Mouse (Mus musculus) bone marrow macrophage, adult 2 months (primary cell): ENCODE results near the gene 1110059G10Rik.

Experiments used
- CTCF ChIP-seq: IDR thresholded peaks from 2 replicates; pipeline ENCODE4 v1.5.1; 2012; ENCODE audit warnings: low read depth, mild to moderate bottlenecking, low read length, moderate library complexity
- POLR2A ChIP-seq: IDR thresholded peaks from 2 replicates; pipeline ENCODE4 v1.6.1; 2012; ENCODE audit warnings: mild to moderate bottlenecking, low read depth, low read length, borderline replicate concordance

DNA sequence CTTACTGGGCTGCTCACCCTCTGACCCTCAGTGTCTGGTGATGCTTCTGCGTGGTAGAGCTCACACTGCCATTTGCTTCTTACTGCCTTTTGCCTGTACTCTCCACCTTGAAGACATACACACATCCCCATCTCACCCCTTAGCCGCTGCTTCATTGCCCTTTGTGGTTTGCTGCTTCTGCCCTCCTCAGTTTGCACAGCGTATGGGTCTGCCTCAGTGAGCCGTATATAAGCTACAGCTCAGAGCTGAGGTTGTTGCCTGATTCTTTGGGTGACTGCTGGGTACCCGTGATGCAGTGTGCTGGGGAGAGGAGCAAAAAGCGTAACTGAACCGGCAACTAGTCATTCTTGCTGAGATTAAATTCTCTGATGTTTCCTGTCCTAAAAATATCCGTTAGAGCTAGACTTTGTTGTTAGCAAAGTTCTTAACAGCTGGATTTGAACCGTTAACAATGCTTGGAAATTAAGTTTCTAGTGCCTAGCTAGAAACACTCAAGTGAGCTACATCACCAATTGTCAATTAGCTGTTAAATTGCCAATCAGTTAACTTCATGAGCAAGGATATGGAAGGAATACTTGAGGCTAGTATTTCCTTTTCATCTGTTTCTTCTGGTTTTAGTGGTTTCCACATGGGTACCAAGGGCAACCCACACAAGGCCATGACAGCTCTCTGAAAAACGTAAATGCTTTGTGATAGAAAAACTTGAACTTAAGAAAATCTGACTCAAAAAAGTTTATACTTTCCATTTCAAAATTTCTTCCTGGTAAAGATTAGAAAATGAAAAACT, 47.8 kb upstream of the 1110059G10Rik start:
- TF ChIP-seq POLR2A (no peak), CTCF (no peak)
